Mouse (Mus musculus) kidney, embryonic 15.5 days (tissue): ENCODE results near the gene Cald1. TPM values are rescaled to one million over a fixed set of nuclear protein-coding genes. Genes with fewer than 3 reads are reported as not detected.

Experiments used
- ATAC-seq: fragments of 200-750 bp; cut with Nextera tagmentation; replicated peaks from 2 replicates; pipeline ENCODE4 v1.8.0; 2017; ENCODE audit warnings: moderate TSS enrichment; ENCODE audit not compliant: low FRiP score
- H3K27ac ChIP-seq: fragments of 300-500 bp; sonication (generic); 2 replicates; pipeline ENCODE4 v1.5.1; 2015; ENCODE audit warnings: mild to moderate bottlenecking, inconsistent platforms
- H3K27me3 ChIP-seq: fragments of 300-500 bp; sonication (generic); 2 replicates; pipeline ENCODE4 v1.6.1; 2015; ENCODE audit warnings: inconsistent platforms
- H3K36me3 ChIP-seq: fragments of 300-500 bp; sonication (generic); 2 replicates; pipeline ENCODE4 v1.6.1; 2015; ENCODE audit warnings: inconsistent platforms
- H3K4me1 ChIP-seq: fragments of 300-500 bp; sonication (generic); 2 replicates; pipeline ENCODE4 v1.6.1; 2015; ENCODE audit warnings: inconsistent platforms
- H3K4me2 ChIP-seq: fragments of 300-500 bp; sonication (generic); 2 replicates; pipeline ENCODE4 v1.6.1; 2015; ENCODE audit warnings: moderate library complexity, mild to moderate bottlenecking, inconsistent platforms
- H3K4me3 ChIP-seq: fragments of 300-500 bp; sonication (generic); replicated peaks from 2 replicates; pipeline ENCODE4 v1.5.1; 2015; ENCODE audit warnings: mild to moderate bottlenecking, inconsistent platforms
- H3K9ac ChIP-seq: fragments of 300-500 bp; sonication (generic); 2 replicates; pipeline ENCODE4 v1.6.1; 2015; ENCODE audit warnings: mild to moderate bottlenecking, inconsistent platforms
- H3K9me3 ChIP-seq: fragments of 300-500 bp; sonication (generic); replicated peaks from 2 replicates; pipeline ENCODE4 v1.6.1; 2016; ENCODE audit warnings: inconsistent platforms
- WGBS: fragments of 180-500 bp; shearing (Covaris S2); methylation state at CpG from one replicate; pipeline ENCODE4 v1.1.7; 2015; ENCODE audit warnings: mixed read lengths; 5-methylcytosine and 5-hydroxymethylcytosine counted together
- polyA plus RNA-seq: library from polyadenylated mRNA; unstranded; fragments of >200 nt; fragmentation: Nextera tagmentation; extraction: Ambion mirVana; gene quantifications from 2 replicates; pipeline ENCODE4 v1.2.1, GENCODE M21; 2015

The Cald1 gene
- polyA plus RNA-seq, 1 experiment from 2014 or later, result 266 TPM

GRCm38 (mm10) chr6:34593353-34593752 lies 4.9 kb upstream of the Cald1 start:
- ATAC-seq, result no peak
- no peak overlapping the region for H3K4me3 ChIP-seq
- 86% methylated on average over 1 of the region's 1 CpGs for WGBS

DNA sequence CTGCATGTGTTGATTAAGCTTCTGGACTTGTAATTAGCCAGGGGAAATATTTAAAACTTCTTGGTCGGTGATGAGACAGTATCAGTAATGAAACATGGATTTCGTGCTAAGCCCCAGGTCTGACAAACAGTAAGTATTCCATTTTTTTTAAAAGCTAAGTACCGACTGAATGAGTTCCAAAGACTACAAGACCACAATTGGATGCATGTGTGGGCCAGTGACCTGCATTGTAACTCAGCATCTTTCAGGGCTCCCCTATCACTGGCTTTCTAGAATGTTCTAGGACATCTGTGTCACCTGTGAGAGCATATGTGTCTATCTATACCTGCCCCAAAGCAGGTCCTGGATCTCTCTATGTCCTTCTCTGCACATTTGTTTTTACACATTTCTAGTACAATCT lies 984 bp upstream of the Cald1 start:
- 59% methylated on average over 3 of the region's 3 CpGs for WGBS
- Histone ChIP-seq H3K4me1 (peaks cover 37% of the 10 kb centered on the region), H3K4me3 (no peak overlapping the region), H3K36me3 (no peaks in the 10 kb centered on the region), H3K9me3 (no peaks in the 10 kb centered on the region), H3K27me3 (no peaks in the 10 kb centered on the region), H3K9ac (no peak overlapping the region), H3K4me2 (0 out of 2 replicates have a peak overlapping the region, but pooled peaks have one; percentile 58), H3K27ac (peak overlapping the region; percentile 80)
- ATAC-seq, result no peak

More at GRCm38 (mm10) chr6:34593353-34593752, 4.9 kb upstream of the Cald1 start:
- no peak overlapping the region for H3K27ac ChIP-seq
- no peaks in the 10 kb centered on the region for H3K36me3 ChIP-seq
- peaks cover 18% of the 10 kb centered on the region for H3K4me1 ChIP-seq
- H3K27me3 ChIP-seq, result no peaks in the 10 kb centered on the region
- no peaks in the 10 kb centered on the region for H3K9me3 ChIP-seq
- H3K4me2 ChIP-seq, result no peak overlapping the region
- no peak overlapping the region for H3K9ac ChIP-seq

DNA sequence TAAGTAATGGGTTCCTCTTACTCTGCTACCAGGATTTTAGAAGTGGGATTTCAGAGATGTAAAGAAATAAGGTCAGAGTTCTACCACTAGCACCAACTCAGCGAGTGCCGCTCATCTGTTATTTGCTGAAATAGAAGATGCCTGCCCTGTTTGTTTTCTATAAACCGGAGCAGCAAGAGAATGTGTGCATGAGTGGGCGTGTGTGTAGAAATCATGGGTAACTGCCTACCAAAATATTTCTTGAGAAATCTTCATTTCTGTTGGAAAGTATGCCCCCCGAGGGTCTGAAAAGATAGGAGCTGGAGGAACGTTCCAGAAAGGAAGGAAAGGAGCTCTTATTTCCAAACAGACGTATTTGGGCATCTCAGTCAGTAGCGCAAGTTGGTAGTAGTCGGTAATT lies 871 bp downstream of the Cald1 start:
- Histone ChIP-seq H3K9ac (peak overlapping the region; percentile 54), H3K4me1 (peaks cover 41% of the 10 kb centered on the region), H3K4me3 (peak overlapping the region; percentile 50), H3K27ac (peak overlapping the region; percentile 80), H3K36me3 (no peaks in the 10 kb centered on the region), H3K9me3 (no peaks in the 10 kb centered on the region), H3K27me3 (no peaks in the 10 kb centered on the region), H3K4me2 (peak overlapping the region; percentile 58)
- ATAC-seq, result no peak
- 46% methylated on average over 9 of the region's 9 CpGs for WGBS

GRCm38 (mm10) chr6:34599631-34600111 lies 1.4 kb downstream of the Cald1 start:
- ATAC-seq, result 0 out of 2 replicates have a peak, but pooled peaks have one; percentile 24
- 35% methylated on average over 10 of the region's 10 CpGs for WGBS
- peaks cover 44% of the 10 kb centered on the region for H3K4me1 ChIP-seq

GRCm38 (mm10) chr6:34600850-34601249 lies 2.5 kb downstream of the Cald1 start:
- WGBS, result 70% methylated on average over 4 of the region's 4 CpGs
- Histone ChIP-seq H3K9me3 (no peaks in the 10 kb centered on the region), H3K4me1 (peaks cover 44% of the 10 kb centered on the region), H3K4me3 (0 out of 2 replicates have a peak overlapping the region, but pooled peaks have one; percentile 50), H3K9ac (no peak overlapping the region), H3K27ac (no peak overlapping the region), H3K27me3 (no peaks in the 10 kb centered on the region), H3K36me3 (no peaks in the 10 kb centered on the region), H3K4me2 (peak overlapping the region; percentile 58)
- ATAC-seq, result no peak

More at GRCm38 (mm10) chr6:34599631-34600111, 1.4 kb downstream of the Cald1 start:
- no peaks in the 10 kb centered on the region for H3K9me3 ChIP-seq
- no peaks in the 10 kb centered on the region for H3K27me3 ChIP-seq
- peak overlapping the region; percentile 80 for H3K27ac ChIP-seq
- H3K9ac ChIP-seq, result peak overlapping the region; percentile 43
- peak overlapping the region; percentile 50 for H3K4me3 ChIP-seq
- no peaks in the 10 kb centered on the region for H3K36me3 ChIP-seq
- peak overlapping the region; percentile 58 for H3K4me2 ChIP-seq

GRCm38 (mm10) chr6:34602091-34602490 lies 3.8 kb downstream of the Cald1 start:
- H3K4me2 ChIP-seq, result no peak overlapping the region

GRCm38 (mm10) chr6:34606407-34606806 lies 8.1 kb downstream of the Cald1 start:
- no peak overlapping the region for H3K9ac ChIP-seq
- no peaks in the 10 kb centered on the region for H3K9me3 ChIP-seq
- no peak for ATAC-seq
- H3K4me1 ChIP-seq, result peaks cover 41% of the 10 kb centered on the region
- H3K4me2 ChIP-seq, result no peak overlapping the region
- peak overlapping the region; percentile 42 for H3K27ac ChIP-seq
- no peak overlapping the region for H3K4me3 ChIP-seq
- no peaks in the 10 kb centered on the region for H3K27me3 ChIP-seq
- WGBS, result 40% methylated on average over 4 of the region's 4 CpGs
- H3K36me3 ChIP-seq, result no peaks in the 10 kb centered on the region

More at GRCm38 (mm10) chr6:34602091-34602490, 3.8 kb downstream of the Cald1 start:
- no peak for ATAC-seq
- Histone ChIP-seq H3K4me1 (peaks cover 44% of the 10 kb centered on the region), H3K9ac (no peak overlapping the region), H3K4me3 (no peak overlapping the region), H3K9me3 (no peaks in the 10 kb centered on the region), H3K27ac (no peak overlapping the region), H3K36me3 (no peaks in the 10 kb centered on the region), H3K27me3 (no peaks in the 10 kb centered on the region)
- WGBS, result 68% methylated on average over 2 of the region's 2 CpGs

DNA sequence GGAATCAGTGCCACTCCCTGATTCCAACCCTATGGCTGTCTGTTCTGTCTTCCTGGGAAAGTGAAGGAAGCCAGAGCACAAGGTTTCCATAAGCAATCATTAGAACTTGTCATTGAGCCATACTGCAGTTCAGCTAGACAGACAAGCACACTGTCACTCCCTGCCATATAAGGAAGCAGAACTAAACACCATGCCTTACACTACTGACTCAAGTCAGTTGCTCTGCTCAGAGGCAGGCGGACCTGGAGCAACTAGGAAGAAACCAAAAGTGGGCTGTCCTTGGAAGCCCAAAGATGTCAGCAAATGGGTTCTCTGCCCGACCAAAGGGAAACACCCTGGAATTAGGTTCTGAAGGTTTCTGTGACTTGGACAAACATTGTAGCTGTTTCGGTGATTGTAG lies 10.3 kb downstream of the Cald1 start:
- ATAC-seq, result no peak
- H3K27ac ChIP-seq, result peak overlapping the region; percentile 83
- no peak overlapping the region for H3K4me3 ChIP-seq
- H3K36me3 ChIP-seq, result no peaks in the 10 kb centered on the region
- H3K27me3 ChIP-seq, result no peaks in the 10 kb centered on the region
- no peak overlapping the region for H3K9ac ChIP-seq
- 79% methylated on average over 3 of the region's 3 CpGs for WGBS
- H3K4me2 ChIP-seq, result no peak overlapping the region
- no peaks in the 10 kb centered on the region for H3K9me3 ChIP-seq
- peaks cover 40% of the 10 kb centered on the region for H3K4me1 ChIP-seq

DNA sequence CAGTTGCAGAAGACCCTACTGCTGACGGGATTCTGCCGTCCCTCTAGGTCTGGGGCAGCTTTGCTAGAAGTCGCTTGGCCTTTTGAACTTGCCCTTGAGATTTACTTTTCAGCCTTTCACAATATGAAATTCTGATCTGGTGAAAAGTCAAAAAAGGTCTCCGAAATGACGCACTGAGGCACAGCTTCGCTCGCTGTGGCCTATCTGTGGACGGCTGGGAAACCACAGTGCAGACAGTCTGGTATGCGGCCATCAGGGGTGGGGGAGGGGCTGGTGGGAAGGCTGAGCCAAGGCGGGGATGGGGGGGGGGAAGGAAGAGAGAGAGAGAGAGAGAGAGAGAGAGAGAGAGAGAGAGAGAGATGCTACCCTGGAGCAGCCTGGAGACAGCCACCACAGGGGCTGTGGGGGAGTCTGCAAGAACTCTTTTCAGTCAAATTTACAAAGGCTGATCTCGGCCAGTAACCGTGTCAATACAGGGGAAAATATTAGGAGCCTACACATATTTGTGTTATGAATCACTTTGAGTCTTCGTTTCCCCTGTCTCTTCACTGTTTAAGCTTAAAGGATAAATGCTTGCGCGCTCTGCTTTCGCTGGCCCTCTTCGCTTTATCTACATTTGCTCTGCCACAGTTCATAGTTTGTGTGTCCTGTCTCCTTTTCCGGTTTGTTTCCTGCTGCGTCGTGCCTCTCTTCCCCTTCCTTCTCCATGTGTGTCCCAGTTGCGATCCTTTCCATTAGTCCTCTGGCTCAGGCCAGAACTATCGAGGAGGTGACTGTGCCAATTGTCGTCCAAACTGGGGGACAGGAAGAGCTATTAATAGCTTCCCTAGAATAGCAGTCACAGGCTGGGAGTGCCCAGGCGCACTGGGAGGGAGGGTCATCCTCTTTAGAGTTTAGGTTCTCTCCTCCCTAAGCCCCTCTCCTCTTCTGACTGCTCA lies 11.9 kb downstream of the Cald1 start:
- Histone ChIP-seq H3K9ac (no peak overlapping the region), H3K27me3 (no peaks in the 10 kb centered on the region), H3K4me1 (peaks cover 36% of the 10 kb centered on the region), H3K36me3 (no peaks in the 10 kb centered on the region), H3K9me3 (no peaks in the 10 kb centered on the region), H3K27ac (peak overlapping the region; percentile 83), H3K4me3 (0 out of 2 replicates have a peak overlapping the region, but pooled peaks have one; percentile 1), H3K4me2 (peak overlapping the region; percentile 38)
- ATAC-seq, result peak; percentile 70
- 33% methylated on average over 24 of the region's 24 CpGs for WGBS

- no peaks in the 10 kb centered on the region for H3K27me3 ChIP-seq
- H3K27ac ChIP-seq, result no peak overlapping the region
- no peak overlapping the region for H3K4me2 ChIP-seq
- ATAC-seq, result no peak
- H3K36me3 ChIP-seq, result no peaks in the 10 kb centered on the region
- H3K4me3 ChIP-seq, result no peak overlapping the region
- peaks cover 29% of the 10 kb centered on the region for H3K4me1 ChIP-seq
- H3K9me3 ChIP-seq, result no peaks in the 10 kb centered on the region
- 85% methylated on average over 5 of the region's 5 CpGs for WGBS
- no peak overlapping the region for H3K9ac ChIP-seq
Measured at GRCm38 (mm10) chr6:34613122-34613521, 14.8 kb downstream of the Cald1 start.

GRCm38 (mm10) chr6:34615419-34615818 lies 17.1 kb downstream of the Cald1 start:
- no peak for ATAC-seq
- H3K9ac ChIP-seq, result no peak overlapping the region
- H3K27me3 ChIP-seq, result no peaks in the 10 kb centered on the region
- no peaks in the 10 kb centered on the region for H3K9me3 ChIP-seq
- H3K4me1 ChIP-seq, result peaks cover 16% of the 10 kb centered on the region
- no peak overlapping the region for H3K27ac ChIP-seq
- WGBS, result 76% methylated on average over 3 of the region's 3 CpGs
- no peaks in the 10 kb centered on the region for H3K36me3 ChIP-seq
- H3K4me2 ChIP-seq, result no peak overlapping the region
- H3K4me3 ChIP-seq, result no peak overlapping the region

GRCm38 (mm10) chr6:34619494-34619893 lies 21.2 kb downstream of the Cald1 start:
- no peak overlapping the region for H3K4me3 ChIP-seq
- 70% methylated on average over 2 of the region's 2 CpGs for WGBS
- H3K27me3 ChIP-seq, result no peaks in the 10 kb centered on the region
- no peak overlapping the region for H3K27ac ChIP-seq
- no peaks in the 10 kb centered on the region for H3K9me3 ChIP-seq
- H3K36me3 ChIP-seq, result no peaks in the 10 kb centered on the region
- H3K4me2 ChIP-seq, result no peak overlapping the region
- peaks cover 16% of the 10 kb centered on the region; the same call in 1 of the 2 replicates for H3K4me1 ChIP-seq
- no peak for ATAC-seq
- H3K9ac ChIP-seq, result no peak overlapping the region
